Mouse (Mus musculus) cerebellum, adult 2 months (tissue): ENCODE measurements around the gene Tmcc3. TPM values are rescaled to one million over a fixed set of nuclear protein-coding genes. Genes with fewer than 3 reads are reported as not detected.
"Not testable (repeated sequence)": the region's sequence is repeated elsewhere in the genome, so short reads cannot be mapped to it uniquely, and the experiment has no call there.

Source experiments
- DNase-seq, 2 experiments: peaks; one replicate each; pipeline ENCODE4 v3.0.0; 2021
- H3K27ac ChIP-seq: fragments of 200-500 bp; 2 replicates; pipeline ENCODE4 v1.5.1; 2012; ENCODE audit warnings: low read length, control low read depth, inconsistent platforms; ENCODE audit not compliant: insufficient read depth
- H3K27me3 ChIP-seq: fragments of 200-500 bp; 2 replicates; pipeline ENCODE4 v1.6.1; 2012; ENCODE audit warnings: inconsistent platforms, mild to moderate bottlenecking, low read length, moderate library complexity; ENCODE audit not compliant: control insufficient read depth, insufficient read depth
- H3K4me1 ChIP-seq: fragments of 200-500 bp; 2 replicates; pipeline ENCODE4 v1.6.1; 2011; ENCODE audit warnings: low read length; ENCODE audit not compliant: control insufficient read depth, insufficient read depth
- H3K4me3 ChIP-seq: fragments of 200-500 bp; replicated peaks from 2 replicates; pipeline ENCODE3; 2011; ENCODE audit warnings: mild to moderate bottlenecking, low read depth, low read length, control low read depth; ENCODE audit not compliant: insufficient read depth
- CTCF ChIP-seq: fragments of 200-500 bp; IDR thresholded peaks from 2 replicates; pipeline ENCODE4 v1.5.1; 2011; ENCODE audit warnings: low read depth, mild to moderate bottlenecking, control low read depth, low read length, moderate library complexity, borderline replicate concordance; ENCODE audit not compliant: insufficient read depth
- POLR2A ChIP-seq: fragments of 200-500 bp; IDR thresholded peaks from 2 replicates; pipeline ENCODE4 v1.6.1; 2011; ENCODE audit warnings: low read length, control low read depth, borderline replicate concordance; ENCODE audit not compliant: insufficient read depth
- WGBS: fragments of 180-500 bp; shearing (Covaris S2); methylation state at CpG from one replicate; pipeline ENCODE4 v1.1.7; 2018; 5-methylcytosine and 5-hydroxymethylcytosine counted together
- polyA plus RNA-seq: library from polyadenylated mRNA; depleted of rRNA; stranded (reverse); fragments of >200 nt; gene quantifications from 2 replicates; pipeline ENCODE4 v1.2.3, GENCODE M21; 2012

Gene Tmcc3
- polyA plus RNA-seq, 1 experiment, result 40.1 TPM

DNA sequence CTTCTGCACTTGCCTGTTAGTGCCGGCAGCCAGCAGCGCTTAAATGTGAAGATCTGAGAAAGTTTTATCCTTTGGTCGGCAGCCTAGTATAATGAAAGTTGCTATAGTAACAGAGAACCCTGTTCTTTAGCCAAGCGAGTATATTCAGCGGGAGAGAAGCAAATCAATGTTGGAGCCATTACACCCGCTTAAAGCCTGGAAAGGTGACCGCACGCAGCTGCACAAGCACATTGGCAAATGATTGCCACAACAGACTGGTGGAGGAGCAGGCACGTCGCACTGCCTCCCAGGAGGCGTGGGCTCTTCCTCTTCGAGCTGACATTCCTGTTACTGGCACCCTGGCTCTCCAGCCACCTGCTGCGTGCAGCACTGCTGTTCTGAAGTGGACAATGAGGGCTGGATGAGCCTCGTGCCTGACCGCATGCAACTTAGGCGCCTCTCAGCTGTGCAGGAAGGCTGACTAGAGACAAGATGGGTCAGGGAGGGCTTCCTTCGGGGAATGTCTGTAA is 273.2 kb downstream of the Tmcc3 start:
- TF ChIP-seq POLR2A, result no peak
- TF ChIP-seq CTCF, result no peak
- H3K4me1 ChIP-seq, result peaks cover 3% of the 10 kb centered on the region; the same call in 1 of the 2 replicates
- 11% methylated on average over 17 of the region's 17 CpGs for WGBS
- no peak overlapping the region for H3K27ac ChIP-seq
- H3K4me3 ChIP-seq, result no peak overlapping the region
- DNase-seq, result no peak
- no peaks in the 10 kb centered on the region for H3K27me3 ChIP-seq

DNA sequence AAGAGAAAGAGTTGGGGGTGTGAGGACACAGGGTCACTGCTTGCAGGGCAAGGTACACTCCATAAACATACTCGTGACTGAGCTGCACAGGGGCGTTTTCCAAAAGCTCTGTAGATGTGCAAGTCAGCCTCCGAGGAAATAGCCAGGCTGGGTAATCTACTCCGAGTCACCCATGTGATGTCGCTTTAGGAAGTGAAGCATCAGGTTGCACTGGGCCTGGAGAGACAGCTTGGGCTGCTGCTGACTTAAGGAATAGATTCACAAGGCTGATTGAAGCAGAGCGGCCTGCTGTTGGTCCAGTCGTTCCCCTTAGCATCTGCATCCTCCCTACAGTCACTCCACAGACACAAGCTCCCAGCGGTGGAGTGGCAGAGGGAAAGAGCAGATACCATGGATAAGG is 274.1 kb downstream of the Tmcc3 start:
- Histone ChIP-seq H3K4me3 (no peak overlapping the region), H3K4me1 (peaks cover 3% of the 10 kb centered on the region; the same call in 1 of the 2 replicates), H3K27ac (no peak overlapping the region), H3K27me3 (no peaks in the 10 kb centered on the region)
- 88% methylated on average over 8 of the region's 8 CpGs for WGBS
- TF ChIP-seq CTCF, result no peak
- no peak for TF ChIP-seq POLR2A
- DNase-seq, result no peak

DNA sequence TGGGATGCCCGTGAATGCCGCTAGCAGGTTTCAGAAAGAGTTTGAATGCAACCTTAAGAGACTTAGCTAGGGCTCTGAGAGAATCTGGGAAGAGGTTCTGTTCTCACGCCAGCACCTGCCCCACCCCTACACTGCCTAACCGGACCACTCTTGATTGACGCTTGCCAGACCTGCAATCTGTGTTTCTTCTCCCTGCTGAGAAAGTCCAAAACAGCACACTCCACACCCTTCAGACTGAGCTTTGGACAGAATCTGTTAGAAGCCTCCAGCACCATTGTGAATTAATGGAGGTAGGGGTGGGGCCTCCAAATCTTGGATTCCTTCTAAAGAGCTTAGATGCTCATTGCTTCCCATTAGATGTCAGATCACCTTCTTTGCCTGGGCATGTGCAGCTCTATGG is 277.2 kb downstream of the Tmcc3 start:
- Histone ChIP-seq H3K27ac (no peak overlapping the region), H3K4me1 (peaks cover 3% of the 10 kb centered on the region; the same call in 1 of the 2 replicates), H3K27me3 (no peaks in the 10 kb centered on the region), H3K4me3 (no peak overlapping the region)
- no peak for TF ChIP-seq CTCF
- no peak for TF ChIP-seq POLR2A
- no peak for DNase-seq
- 34% methylated on average over 5 of the region's 5 CpGs for WGBS

DNA sequence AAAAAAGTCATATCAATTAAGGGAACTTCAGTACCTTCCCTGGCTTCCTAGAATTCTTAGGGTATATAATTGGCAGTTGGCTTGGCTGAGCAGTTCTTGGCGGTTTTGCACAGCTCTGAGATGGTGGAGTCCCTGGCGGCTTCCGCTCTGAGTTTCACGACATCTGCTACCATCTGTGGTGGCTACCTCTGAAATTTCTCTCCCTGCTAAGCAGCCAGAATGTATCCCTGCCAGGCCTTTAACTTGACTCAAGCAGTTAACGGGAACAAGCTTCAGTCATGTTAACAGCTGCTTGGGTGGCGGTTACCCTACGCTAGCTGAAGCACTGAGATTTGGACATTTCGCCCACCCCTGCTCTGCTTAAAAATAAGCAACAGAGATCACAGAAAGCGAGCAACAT is 284.0 kb downstream of the Tmcc3 start:
- H3K27me3 ChIP-seq, result no peaks in the 10 kb centered on the region
- no peak for DNase-seq
- TF ChIP-seq POLR2A (no peak), CTCF (no peak)
- no peak overlapping the region for H3K4me3 ChIP-seq
- H3K4me1 ChIP-seq, result no peaks in the 10 kb centered on the region; the same call in 1 of the 2 replicates
- no peak overlapping the region for H3K27ac ChIP-seq
- 40% methylated on average over 9 of the region's 9 CpGs for WGBS

DNA sequence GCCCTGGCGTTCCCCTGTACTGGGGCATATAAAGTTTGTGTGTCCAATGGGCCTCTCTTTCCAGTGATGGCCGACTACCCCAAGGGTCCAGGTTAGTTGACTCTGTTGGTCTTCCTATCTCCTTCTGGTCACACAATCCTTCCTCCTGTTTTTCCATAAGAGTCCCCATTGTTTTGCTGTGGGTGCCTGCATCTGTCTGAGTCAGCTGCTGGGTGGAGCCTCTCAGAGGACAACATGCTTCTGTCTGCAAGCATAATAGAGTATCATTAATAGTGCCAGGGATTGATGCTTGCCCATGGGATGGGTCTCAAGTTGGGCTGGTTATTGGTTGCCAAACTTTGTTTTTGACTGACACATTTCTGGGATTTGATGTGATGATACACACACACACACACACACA is 288.1 kb downstream of the Tmcc3 start:
- not testable (repeated sequence) for H3K4me3 ChIP-seq, H3K27me3 ChIP-seq, H3K4me1 ChIP-seq, H3K27ac ChIP-seq, DNase-seq
- whole genome bisulfite sequencing, result 95% methylated on average over 2 of the region's 2 CpGs

DNA sequence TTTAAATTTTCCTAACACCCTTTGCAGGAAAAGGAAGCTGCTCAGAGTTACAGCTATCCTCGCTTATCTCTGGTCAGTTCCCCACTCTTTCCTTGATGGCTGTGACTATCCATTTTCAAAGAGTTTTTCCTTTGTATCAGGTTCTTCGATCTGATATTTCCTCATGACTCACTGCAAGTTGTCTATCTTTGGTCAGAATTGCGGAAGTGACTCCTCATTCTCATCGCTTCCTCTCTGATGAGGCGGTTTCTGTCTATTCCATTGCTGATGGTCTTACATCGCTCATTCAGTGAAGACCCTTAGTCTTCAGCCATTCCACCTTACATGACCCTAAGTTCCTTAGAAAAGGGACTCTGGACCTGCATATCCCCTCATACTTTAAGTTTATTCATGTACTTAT is 289.3 kb downstream of the Tmcc3 start:
- WGBS, result 95% methylated on average over 6 of the region's 6 CpGs
- Histone ChIP-seq H3K4me1 (no peaks in the 10 kb centered on the region; the same call in 1 of the 2 replicates), H3K27me3 (no peaks in the 10 kb centered on the region), H3K4me3 (no peak overlapping the region), H3K27ac (no peak overlapping the region)
- DNase-seq, result no peak
- TF ChIP-seq POLR2A, result no peak
- TF ChIP-seq CTCF, result no peak

DNA sequence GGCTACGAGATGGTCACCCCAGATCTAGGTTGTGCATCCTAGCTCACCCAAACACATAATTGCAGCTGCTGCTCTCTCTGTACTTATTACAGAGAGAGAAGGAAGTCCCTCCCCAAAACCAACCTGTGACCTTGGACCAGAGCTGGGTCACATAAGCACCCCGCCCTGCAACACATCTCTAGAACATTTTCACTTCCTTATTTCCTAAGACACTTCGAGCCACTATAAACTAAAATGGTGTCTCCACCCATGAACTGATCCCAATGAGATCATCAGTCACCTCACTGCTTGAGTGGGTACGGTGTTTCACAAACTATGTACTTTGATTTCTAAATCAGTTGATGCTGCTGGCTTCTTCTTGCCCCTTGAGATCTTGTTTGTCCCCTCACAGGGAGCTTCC is 293.7 kb downstream of the Tmcc3 start:
- H3K4me1 ChIP-seq, result no peaks in the 10 kb centered on the region
- 97% methylated on average over 4 of the region's 4 CpGs for WGBS
- H3K27ac ChIP-seq, result no peak overlapping the region
- H3K4me3 ChIP-seq, result no peak overlapping the region
- H3K27me3 ChIP-seq, result no peaks in the 10 kb centered on the region
- no peak for TF ChIP-seq POLR2A
- TF ChIP-seq CTCF, result no peak
- DNase-seq, result no peak

DNA sequence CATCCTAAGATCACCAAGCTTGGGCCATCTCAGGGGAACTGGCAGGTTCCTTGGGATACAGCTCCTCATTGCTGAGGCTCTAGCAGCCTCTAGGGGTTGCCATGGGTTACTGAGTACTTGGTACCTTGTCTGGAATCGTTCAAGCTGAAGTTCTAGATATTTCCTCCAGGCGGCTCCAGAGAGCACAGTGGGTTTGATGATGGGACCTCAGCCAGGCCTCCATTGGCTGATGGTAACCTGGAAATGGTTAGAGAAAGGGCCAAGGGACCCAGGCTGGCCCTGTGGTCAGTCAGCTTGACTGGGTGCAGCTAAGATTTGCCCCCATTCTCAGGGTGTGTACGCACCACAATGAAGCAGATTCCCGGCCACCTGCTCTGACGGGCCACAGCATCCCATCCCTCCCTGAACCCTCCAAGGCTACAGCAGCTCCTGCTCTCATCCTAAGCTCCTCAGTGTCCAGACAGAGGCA is 297.6 kb downstream of the Tmcc3 start:
- Histone ChIP-seq H3K27ac (no peak overlapping the region), H3K27me3 (no peaks in the 10 kb centered on the region), H3K4me3 (no peak overlapping the region), H3K4me1 (peaks cover 4% of the 10 kb centered on the region)
- DNase-seq, result peak; percentile 66 to 71
- 49% methylated on average over 5 of the region's 5 CpGs for WGBS
- peak; percentile 80 for TF ChIP-seq CTCF
- TF ChIP-seq POLR2A, result no peak
